Mouse (Mus musculus): ENCODE measurements around the gene Atp8b5. TPM values are rescaled to one million over a fixed set of nuclear protein-coding genes. Genes with fewer than 3 reads are reported as not detected.
A peak's percentile ranks its signal among the peaks of the same experiment; 100 is the strongest.

The Atp8b5 gene
- polyA plus RNA-seq (2014; fragmentation: Nextera tagmentation; extraction: Ambion mirVana): 0.17 and 0.27 TPM in 2 replicates

GRCm38 (mm10) chr4:43266623-43267322 lies at the start of gene Atp8b5:
TSS of gene Atp8b5 (plus strand) at chr4:43267159.
- Histone ChIP-seq H3K4me2 (replicated peaks; ENCODE audit: low read depth, low read length) (peak within 1 kb of the TSS; percentile 51), H3K9me3 (ENCODE audit: control insufficient read depth, low read depth, low read length) (no peaks in the 10 kb centered on the region), H3K4me3 (ENCODE audit: low read depth, low read length) (peak within 1 kb of the TSS; percentile 25), H3K4me1 (ENCODE audit: control insufficient read depth, insufficient read depth, low read length) (no peaks in the 10 kb centered on the region), H3K9ac (replicated peaks; ENCODE audit: low read depth, low read length) (no peak within 1 kb of the TSS), H3K36me3 (ENCODE audit: control insufficient read depth, insufficient read depth, low read length) (no peaks in the 10 kb centered on the region), H3K27ac (ENCODE audit: low read length) (no peak within 1 kb of the TSS), H3K27me3 (ENCODE audit: control insufficient read depth, insufficient read depth, low read length) (no peaks in the 10 kb centered on the region)
- peak; percentile 89; the same call in 1 of the 2 replicates for ATAC-seq (ENCODE audit: insufficient number of reproducible peaks, insufficient read depth, low FRiP score, low read depth)
- WGBS: 2% methylated on average over 19 of the region's 19 CpGs

DNA sequence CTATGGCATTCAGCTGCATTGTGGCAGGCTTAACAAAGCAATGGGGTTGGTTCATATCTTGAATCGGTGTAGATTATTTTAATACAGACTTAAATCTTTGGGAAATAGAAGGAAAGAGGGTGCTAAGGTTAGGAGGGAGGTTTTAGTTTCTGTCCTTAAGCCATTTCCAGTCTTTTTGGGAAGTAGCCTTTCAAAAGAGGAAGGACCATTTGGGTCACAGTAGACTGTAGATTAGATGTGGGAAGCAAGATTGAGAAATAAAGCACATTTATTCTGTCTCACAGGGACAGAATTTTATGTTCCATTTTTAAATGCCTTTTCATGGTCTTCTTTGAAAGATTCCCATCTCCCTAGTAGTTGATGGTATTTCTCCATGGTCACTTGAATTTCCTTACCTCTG lies 49.0 kb upstream of the Atp8b5 start:
- WGBS: 90% methylated on average over 1 of the region's 1 CpGs
- no peaks in the 10 kb centered on the region for H3K9me3 ChIP-seq (ENCODE audit: control insufficient read depth, low read depth, low read length)
- H3K27me3 ChIP-seq (ENCODE audit: control insufficient read depth, insufficient read depth, low read length): no peaks in the 10 kb centered on the region
- no peak overlapping the region for H3K4me3 ChIP-seq (ENCODE audit: low read depth, low read length)
- no peak for ATAC-seq (ENCODE audit: insufficient number of reproducible peaks, insufficient read depth, low FRiP score, low read depth)
- H3K4me1 ChIP-seq (ENCODE audit: control insufficient read depth, insufficient read depth, low read length): no peaks in the 10 kb centered on the region
- H3K27ac ChIP-seq (ENCODE audit: low read length): no peak overlapping the region
- H3K36me3 ChIP-seq (ENCODE audit: control insufficient read depth, insufficient read depth, low read length): no peaks in the 10 kb centered on the region
- no peak overlapping the region for H3K4me2 ChIP-seq (replicated peaks; ENCODE audit: low read depth, low read length)
- H3K9ac ChIP-seq (replicated peaks; ENCODE audit: low read depth, low read length): no peak overlapping the region

DNA sequence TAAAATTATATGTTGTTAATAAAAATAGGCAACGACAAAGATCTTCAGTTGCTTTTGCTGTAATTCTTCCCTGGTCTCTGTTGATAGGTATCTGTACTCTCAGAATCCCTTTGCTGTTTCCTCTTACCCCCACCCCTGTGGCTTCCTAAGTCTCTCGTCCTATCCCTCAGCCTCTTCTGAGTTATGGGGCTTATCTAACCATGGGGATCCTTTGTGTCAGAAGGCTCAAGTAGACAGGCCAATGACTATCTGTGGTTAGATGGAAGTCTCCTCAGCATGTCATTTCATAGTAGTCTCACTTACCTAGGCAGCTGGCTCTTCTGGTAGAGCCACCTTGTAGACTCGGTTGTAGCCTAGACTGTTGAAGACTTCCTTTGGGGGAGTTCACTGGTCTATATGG lies 35.1 kb upstream of the Atp8b5 start:
- no peak overlapping the region for H3K9ac ChIP-seq (replicated peaks; ENCODE audit: low read depth, low read length)
- H3K9me3 ChIP-seq (ENCODE audit: control insufficient read depth, low read depth, low read length): no peaks in the 10 kb centered on the region
- H3K4me1 ChIP-seq (ENCODE audit: control insufficient read depth, insufficient read depth, low read length): no peaks in the 10 kb centered on the region
- H3K27ac ChIP-seq (ENCODE audit: low read length): no peak overlapping the region
- no peaks in the 10 kb centered on the region for H3K36me3 ChIP-seq (ENCODE audit: control insufficient read depth, insufficient read depth, low read length)
- ATAC-seq (ENCODE audit: insufficient number of reproducible peaks, insufficient read depth, low FRiP score, low read depth): no peak
- no peaks in the 10 kb centered on the region for H3K27me3 ChIP-seq (ENCODE audit: control insufficient read depth, insufficient read depth, low read length)
- no peak overlapping the region for H3K4me3 ChIP-seq (ENCODE audit: low read depth, low read length)
- no peak overlapping the region for H3K4me2 ChIP-seq (replicated peaks; ENCODE audit: low read depth, low read length)
- 81% methylated on average over 3 of the region's 3 CpGs for WGBS

DNA sequence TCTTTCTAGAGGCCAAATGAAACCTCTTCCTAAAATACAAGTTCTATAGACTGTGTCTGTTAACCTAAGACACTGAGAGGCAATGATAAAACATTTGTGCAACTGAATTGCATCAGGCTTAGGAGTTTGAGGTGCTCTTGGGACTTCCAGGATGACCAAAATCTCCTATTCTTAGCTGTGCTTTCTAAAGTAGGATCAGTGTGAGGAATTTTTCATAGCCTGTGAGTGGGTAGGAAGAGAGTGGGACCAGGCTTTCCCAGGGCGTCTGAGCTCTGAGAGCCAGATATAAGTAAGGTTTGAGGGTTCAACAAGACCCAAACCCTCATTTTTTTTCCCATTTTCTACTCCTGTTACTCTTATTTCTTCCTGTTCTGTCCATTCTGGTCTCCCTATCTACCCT lies 34.0 kb upstream of the Atp8b5 start:
- no peaks in the 10 kb centered on the region for H3K9me3 ChIP-seq (ENCODE audit: control insufficient read depth, low read depth, low read length)
- H3K4me1 ChIP-seq (ENCODE audit: control insufficient read depth, insufficient read depth, low read length): no peaks in the 10 kb centered on the region
- WGBS: 82% methylated on average over 1 of the region's 1 CpGs
- no peaks in the 10 kb centered on the region for H3K27me3 ChIP-seq (ENCODE audit: control insufficient read depth, insufficient read depth, low read length)
- no peak for ATAC-seq (ENCODE audit: insufficient number of reproducible peaks, insufficient read depth, low FRiP score, low read depth)
- no peak overlapping the region for H3K4me2 ChIP-seq (replicated peaks; ENCODE audit: low read depth, low read length)
- H3K27ac ChIP-seq (ENCODE audit: low read length): no peak overlapping the region
- no peak overlapping the region for H3K9ac ChIP-seq (replicated peaks; ENCODE audit: low read depth, low read length)
- H3K4me3 ChIP-seq (ENCODE audit: low read depth, low read length): no peak overlapping the region
- no peaks in the 10 kb centered on the region for H3K36me3 ChIP-seq (ENCODE audit: control insufficient read depth, insufficient read depth, low read length)

DNA sequence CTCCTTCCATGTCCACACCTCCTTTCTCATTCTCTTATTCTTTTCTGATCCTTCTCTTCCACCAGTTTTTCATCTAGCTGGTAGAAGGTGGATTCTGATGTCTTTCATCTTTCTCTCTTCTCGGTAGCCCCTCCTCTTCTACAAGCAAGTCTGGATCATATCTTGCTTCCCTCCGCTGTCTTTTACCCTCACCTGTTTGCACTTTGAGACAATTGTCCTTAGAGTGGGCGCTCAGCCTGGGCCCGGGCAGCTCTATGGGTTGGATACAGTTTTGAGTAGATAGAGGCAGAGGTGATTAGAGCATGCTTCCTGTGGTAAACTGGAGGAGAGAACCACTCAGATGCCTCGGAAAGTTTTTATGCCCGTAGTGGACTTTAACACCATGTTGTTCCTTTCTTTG lies 33.5 kb upstream of the Atp8b5 start:
- Histone ChIP-seq H3K36me3 (ENCODE audit: control insufficient read depth, insufficient read depth, low read length) (no peaks in the 10 kb centered on the region), H3K27me3 (ENCODE audit: control insufficient read depth, insufficient read depth, low read length) (no peaks in the 10 kb centered on the region), H3K9me3 (ENCODE audit: control insufficient read depth, low read depth, low read length) (no peaks in the 10 kb centered on the region), H3K27ac (ENCODE audit: low read length) (no peak overlapping the region), H3K4me3 (ENCODE audit: low read depth, low read length) (no peak overlapping the region), H3K4me2 (replicated peaks; ENCODE audit: low read depth, low read length) (no peak overlapping the region), H3K4me1 (ENCODE audit: control insufficient read depth, insufficient read depth, low read length) (no peaks in the 10 kb centered on the region), H3K9ac (replicated peaks; ENCODE audit: low read depth, low read length) (no peak overlapping the region)
- WGBS: 88% methylated on average over 6 of the region's 6 CpGs
- no peak for ATAC-seq (ENCODE audit: insufficient number of reproducible peaks, insufficient read depth, low FRiP score, low read depth)

GRCm38 (mm10) chr4:43236898-43237297 lies 30.1 kb upstream of the Atp8b5 start:
- 90% methylated on average over 9 of the region's 9 CpGs for WGBS
- Histone ChIP-seq H3K4me3 (ENCODE audit: low read depth, low read length) (no peak overlapping the region), H3K36me3 (ENCODE audit: control insufficient read depth, insufficient read depth, low read length) (no peaks in the 10 kb centered on the region; the same call in 1 of the 2 replicates), H3K4me1 (ENCODE audit: control insufficient read depth, insufficient read depth, low read length) (no peaks in the 10 kb centered on the region), H3K27ac (ENCODE audit: low read length) (no peak overlapping the region), H3K9me3 (ENCODE audit: control insufficient read depth, low read depth, low read length) (no peaks in the 10 kb centered on the region), H3K27me3 (ENCODE audit: control insufficient read depth, insufficient read depth, low read length) (no peaks in the 10 kb centered on the region), H3K9ac (replicated peaks; ENCODE audit: low read depth, low read length) (no peak overlapping the region), H3K4me2 (replicated peaks; ENCODE audit: low read depth, low read length) (no peak overlapping the region)
- no peak for ATAC-seq (ENCODE audit: insufficient number of reproducible peaks, insufficient read depth, low FRiP score, low read depth)

- H3K9ac ChIP-seq (replicated peaks; ENCODE audit: low read depth, low read length): no peak overlapping the region
- H3K4me1 ChIP-seq (ENCODE audit: control insufficient read depth, insufficient read depth, low read length): no peaks in the 10 kb centered on the region
- H3K9me3 ChIP-seq (ENCODE audit: control insufficient read depth, low read depth, low read length): no peaks in the 10 kb centered on the region
- H3K27me3 ChIP-seq (ENCODE audit: control insufficient read depth, insufficient read depth, low read length): no peaks in the 10 kb centered on the region
- H3K27ac ChIP-seq (ENCODE audit: low read length): no peak overlapping the region
- 87% methylated on average over 1 of the region's 1 CpGs for WGBS
- no peak overlapping the region for H3K4me3 ChIP-seq (ENCODE audit: low read depth, low read length)
- no peak overlapping the region for H3K4me2 ChIP-seq (replicated peaks; ENCODE audit: low read depth, low read length)
- ATAC-seq (ENCODE audit: insufficient number of reproducible peaks, insufficient read depth, low FRiP score, low read depth): no peak
- H3K36me3 ChIP-seq (ENCODE audit: control insufficient read depth, insufficient read depth, low read length): no peaks in the 10 kb centered on the region; the same call in 1 of the 2 replicates
These were observed 26.2 kb upstream of the Atp8b5 start for GRCm38 (mm10) chr4:43240716-43241115.

GRCm38 (mm10) chr4:43244022-43244421 lies 22.9 kb upstream of the Atp8b5 start:
- no peak overlapping the region for H3K4me3 ChIP-seq (ENCODE audit: low read depth, low read length)
- no peaks in the 10 kb centered on the region for H3K4me1 ChIP-seq (ENCODE audit: control insufficient read depth, insufficient read depth, low read length)
- WGBS: 39% methylated on average over 2 of the region's 2 CpGs
- H3K4me2 ChIP-seq (replicated peaks; ENCODE audit: low read depth, low read length): no peak overlapping the region
- no peaks in the 10 kb centered on the region; the same call in 1 of the 2 replicates for H3K36me3 ChIP-seq (ENCODE audit: control insufficient read depth, insufficient read depth, low read length)
- no peak for ATAC-seq (ENCODE audit: insufficient number of reproducible peaks, insufficient read depth, low FRiP score, low read depth)
- H3K27me3 ChIP-seq (ENCODE audit: control insufficient read depth, insufficient read depth, low read length): no peaks in the 10 kb centered on the region
- H3K9ac ChIP-seq (replicated peaks; ENCODE audit: low read depth, low read length): no peak overlapping the region
- no peak overlapping the region for H3K27ac ChIP-seq (ENCODE audit: low read length)
- H3K9me3 ChIP-seq (ENCODE audit: control insufficient read depth, low read depth, low read length): no peaks in the 10 kb centered on the region

DNA sequence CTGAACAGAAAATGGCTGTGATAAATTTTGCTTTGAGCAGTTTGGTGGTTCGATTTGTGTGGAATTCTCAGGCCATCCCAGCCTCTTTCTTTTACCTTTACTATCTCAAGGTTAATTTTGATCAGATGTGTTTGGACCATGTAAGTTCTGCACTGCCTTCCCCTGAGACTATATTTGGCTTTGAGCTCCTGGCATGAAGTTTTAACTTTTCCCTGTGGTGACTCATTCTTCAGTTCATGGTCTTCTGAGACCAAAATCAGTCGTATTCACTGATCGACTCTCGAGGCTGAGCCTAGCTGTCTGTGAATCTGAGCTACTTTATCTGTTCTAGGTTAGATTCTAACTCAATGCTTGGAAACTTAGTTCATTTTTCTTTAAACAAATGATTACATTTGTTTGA lies 21.2 kb upstream of the Atp8b5 start:
- Histone ChIP-seq H3K27me3 (ENCODE audit: control insufficient read depth, insufficient read depth, low read length) (no peaks in the 10 kb centered on the region), H3K4me2 (replicated peaks; ENCODE audit: low read depth, low read length) (no peak overlapping the region), H3K4me1 (ENCODE audit: control insufficient read depth, insufficient read depth, low read length) (no peaks in the 10 kb centered on the region), H3K27ac (ENCODE audit: low read length) (no peak overlapping the region), H3K9ac (replicated peaks; ENCODE audit: low read depth, low read length) (no peak overlapping the region), H3K4me3 (ENCODE audit: low read depth, low read length) (no peak overlapping the region), H3K36me3 (ENCODE audit: control insufficient read depth, insufficient read depth, low read length) (no peaks in the 10 kb centered on the region), H3K9me3 (ENCODE audit: control insufficient read depth, low read depth, low read length) (no peaks in the 10 kb centered on the region)
- WGBS: 87% methylated on average over 4 of the region's 4 CpGs
- ATAC-seq (ENCODE audit: insufficient number of reproducible peaks, insufficient read depth, low FRiP score, low read depth): no peak

Data from stomach, embryonic 14.5 days (tissue).